Mouse (Mus musculus) left cerebral cortex, adult 9 months (tissue): ENCODE data around the gene Chpf.

Experiments used
- DNase-seq, 2 experiments: peaks; one replicate each; pipeline ENCODE4 v3.0.0; 2022; ENCODE audit warnings: low spot score in 2 of 2

Chpf gene

GRCm38 (mm10) chr1:75478916-75479634 is at the start of gene Chpf, which contains the start of gene Tmem198:
TSS of gene Chpf (minus strand) at chr1:75479307.
TSS of gene Tmem198 (plus strand) at chr1:75479532.
- DNase-seq, result peak; percentile 91 to 98

GRCm38 (mm10) chr1:75524679-75525078 is 45.6 kb upstream of the Chpf start:
- no peak for DNase-seq

GRCm38 (mm10) chr1:75521321-75522031 is 42.4 kb upstream of the Chpf start, which contains the start of gene Stk11ip:
TSS of gene Stk11ip (plus strand) at chr1:75521529.
- DNase-seq, result peak; percentile 71 to 92

- DNase-seq, result no peak
Observed at GRCm38 (mm10) chr1:75519576-75519975, 40.5 kb upstream of the Chpf start.

GRCm38 (mm10) chr1:75518427-75518826 is 39.3 kb upstream of the Chpf start:
- DNase-seq, result no peak

GRCm38 (mm10) chr1:75517984-75518383 is 38.9 kb upstream of the Chpf start:
- DNase-seq, result no peak

GRCm38 (mm10) chr1:75516703-75517380 is 37.7 kb upstream of the Chpf start:
- DNase-seq, result no peak

GRCm38 (mm10) chr1:75512550-75512949 is 33.4 kb upstream of the Chpf start:
- no peak for DNase-seq

GRCm38 (mm10) chr1:75511437-75512210 is 32.5 kb upstream of the Chpf start:
- DNase-seq, result no peak

GRCm38 (mm10) chr1:75510154-75510553 is 31.0 kb upstream of the Chpf start:
- DNase-seq, result no peak

- no peak for DNase-seq
Observed at GRCm38 (mm10) chr1:75509586-75509985, 30.5 kb upstream of the Chpf start.

- DNase-seq, result no peak
Observed at GRCm38 (mm10) chr1:75507006-75507405, 27.9 kb upstream of the Chpf start, which contains the start of gene Inha. TSS of gene Inha (plus strand) at chr1:75507077.

GRCm38 (mm10) chr1:75505956-75506831 is 27.1 kb upstream of the Chpf start, which contains the start of gene Obsl1:
TSS of gene Obsl1 (minus strand) at chr1:75506452.
- no peak for DNase-seq

GRCm38 (mm10) chr1:75505159-75505955 is 26.2 kb upstream of the Chpf start:
- DNase-seq, result peak; percentile 58 to 83

- peak in 1 of 2 experiments; percentile 57 for DNase-seq
Observed at GRCm38 (mm10) chr1:75504256-75505045, 25.3 kb upstream of the Chpf start.

GRCm38 (mm10) chr1:75503651-75503980 is 24.5 kb upstream of the Chpf start:
- DNase-seq, result no peak

GRCm38 (mm10) chr1:75502945-75503650 is 24.0 kb upstream of the Chpf start:
- no peak for DNase-seq

- DNase-seq, result no peak
Observed at GRCm38 (mm10) chr1:75501905-75502304, 22.8 kb upstream of the Chpf start.
